Mouse (Mus musculus) liver (tissue): ENCODE measurements around the gene Pnpla3.

Experiments
- DNase-seq: peaks from one replicate; pipeline ENCODE4 v3.0.0-alpha.2; 2020; ENCODE audit warnings: mixed read lengths

Gene Pnpla3

DNA sequence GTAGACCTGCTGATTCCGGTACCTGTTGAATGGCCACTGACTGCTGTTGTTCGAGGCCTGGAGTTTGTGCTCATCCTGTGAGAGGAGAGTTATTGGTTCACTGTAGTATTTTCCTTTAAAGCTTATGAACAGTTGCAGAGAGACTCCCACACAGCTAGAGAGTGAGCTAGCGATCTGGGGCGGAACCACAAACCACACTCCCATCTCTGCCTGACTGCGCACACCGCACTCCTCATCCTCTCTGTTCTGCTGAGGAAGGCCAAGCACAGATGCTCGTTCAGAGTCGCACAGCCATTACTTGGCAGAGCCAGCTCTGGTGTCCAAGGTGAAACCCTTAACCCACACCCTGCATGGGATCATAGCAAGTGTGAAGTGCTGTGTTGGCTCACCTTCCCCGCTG, 11.1 kb downstream of the Pnpla3 start:
- no peak for DNase-seq

DNA sequence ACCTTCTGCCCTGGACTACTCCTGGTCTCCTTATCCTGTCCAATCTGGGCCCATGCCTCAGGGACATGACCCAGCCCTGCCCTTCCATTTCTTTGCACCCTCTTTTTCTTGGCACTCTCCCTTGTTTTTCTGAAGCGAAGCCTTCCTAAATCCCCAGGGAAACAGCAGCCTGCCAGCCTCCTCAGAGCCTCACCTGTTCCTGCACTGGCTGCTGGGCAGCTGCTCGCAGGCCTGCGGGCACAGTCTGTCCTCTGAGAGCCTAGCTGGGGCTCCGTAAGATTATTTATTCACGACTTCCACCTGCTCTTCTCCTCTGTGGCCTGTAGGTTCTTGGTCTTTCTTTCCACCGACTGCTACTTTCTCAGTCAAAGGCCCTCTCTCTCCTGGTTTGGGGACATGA, 14.4 kb downstream of the Pnpla3 start:
- DNase-seq = no peak

DNA sequence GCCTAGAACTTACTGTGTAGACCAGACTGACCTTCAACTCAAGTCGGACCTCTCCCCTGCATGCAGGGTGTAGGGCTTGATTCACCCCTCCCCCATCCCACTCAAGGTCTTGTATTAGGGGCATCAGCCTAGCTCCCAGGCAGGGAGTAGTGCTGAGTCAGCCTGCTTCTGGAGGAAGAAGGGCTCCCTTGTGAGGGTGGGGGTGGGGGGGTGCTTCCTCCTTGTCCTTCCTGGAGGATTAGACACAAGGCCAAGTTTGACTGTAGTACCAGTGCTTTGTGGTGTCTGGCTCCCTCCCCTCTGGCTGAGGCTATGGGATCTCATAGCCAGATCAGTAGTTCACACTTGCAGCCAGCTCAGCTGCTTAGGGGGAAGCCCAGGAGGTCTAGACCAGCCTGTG, 16.3 kb downstream of the Pnpla3 start:
- peak; percentile 61 for DNase-seq

DNA sequence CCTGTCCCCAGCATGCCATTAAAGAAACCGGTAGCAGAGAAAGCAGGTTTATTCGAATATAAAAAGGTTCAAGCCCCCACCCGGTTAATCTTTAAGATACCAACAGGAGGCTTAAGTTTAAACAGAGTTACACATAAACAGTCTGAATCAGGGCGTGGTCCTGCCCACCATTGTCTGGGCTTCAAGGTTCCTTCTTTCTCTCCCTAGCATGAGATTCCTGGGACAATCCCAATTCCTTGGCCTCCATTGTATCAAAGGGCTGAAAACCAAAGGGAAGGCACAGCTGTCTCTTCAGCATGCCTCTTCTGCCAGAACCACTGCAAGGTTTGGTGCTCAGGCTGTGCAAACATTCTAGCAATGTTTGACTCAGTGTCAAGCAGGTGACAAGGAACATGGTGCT, 18.6 kb downstream of the Pnpla3 start:
- DNase-seq = no peak

DNA sequence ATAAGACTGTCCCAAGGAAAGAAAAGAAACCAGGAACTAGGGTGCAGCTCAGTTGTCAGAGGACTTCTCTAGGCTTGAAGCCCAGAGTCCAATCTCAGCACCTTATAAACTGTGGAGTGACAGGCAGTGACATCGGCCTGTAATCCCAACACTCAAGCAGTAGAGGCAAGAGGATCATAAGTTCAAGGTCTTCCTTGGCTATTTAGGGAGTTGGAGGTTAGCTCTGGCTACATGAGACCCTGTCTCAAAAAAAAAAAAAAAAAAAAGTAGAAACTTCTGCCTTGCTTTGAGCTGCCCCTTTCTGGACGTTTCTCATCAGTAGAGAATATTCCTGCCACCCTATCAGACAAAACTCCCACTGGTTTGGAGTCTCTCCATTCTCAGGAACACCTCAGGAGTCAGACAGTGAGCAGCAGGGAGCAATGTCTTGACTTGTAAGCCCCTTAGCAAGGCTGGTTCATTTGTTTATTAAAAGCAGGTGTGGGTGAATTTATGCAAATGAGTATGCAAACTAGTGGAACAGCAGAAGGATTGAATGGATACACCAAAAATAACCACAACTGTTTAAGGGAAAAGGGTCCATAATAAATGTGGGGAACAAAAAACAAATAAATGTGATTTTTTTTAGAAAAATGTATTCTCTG, 21.4 kb downstream of the Pnpla3 start:
- no peak for DNase-seq

DNA sequence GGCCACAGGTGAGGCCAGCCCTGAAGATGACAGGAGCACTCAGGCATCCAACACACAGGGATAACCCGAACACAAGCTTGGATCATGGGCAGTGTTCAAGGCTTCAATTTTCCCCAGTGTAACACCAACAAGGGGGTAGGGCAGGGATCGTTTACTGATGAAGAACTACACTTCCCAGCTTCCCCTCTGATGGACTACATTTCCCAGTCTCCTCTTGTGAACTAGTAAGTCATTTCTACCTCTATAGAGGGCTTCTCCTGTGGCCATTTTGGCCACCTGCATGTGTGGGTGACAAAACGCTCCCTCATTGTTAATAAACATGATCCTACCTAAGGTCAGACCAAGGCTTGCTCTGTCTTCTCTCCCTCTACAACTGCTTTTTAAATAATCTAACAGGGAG, 22.2 kb downstream of the Pnpla3 start:
- DNase-seq = no peak

DNA sequence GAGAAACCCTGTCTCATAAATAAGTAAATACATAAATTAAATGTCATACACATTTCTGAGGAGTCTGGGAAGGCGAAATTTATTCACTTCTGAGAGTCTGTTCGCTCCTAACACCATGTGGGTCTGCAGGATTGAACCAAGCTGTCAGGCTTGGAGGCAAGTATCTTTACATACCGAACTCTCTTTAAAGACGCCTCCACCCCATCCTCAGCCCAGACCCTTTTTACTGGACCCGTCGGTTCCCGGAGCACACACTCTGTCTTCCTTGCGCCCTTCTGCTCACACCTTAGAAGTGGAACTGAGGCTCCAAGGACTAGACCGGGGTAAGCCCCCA, 24.1 kb downstream of the Pnpla3 start:
- no peak for DNase-seq

DNA sequence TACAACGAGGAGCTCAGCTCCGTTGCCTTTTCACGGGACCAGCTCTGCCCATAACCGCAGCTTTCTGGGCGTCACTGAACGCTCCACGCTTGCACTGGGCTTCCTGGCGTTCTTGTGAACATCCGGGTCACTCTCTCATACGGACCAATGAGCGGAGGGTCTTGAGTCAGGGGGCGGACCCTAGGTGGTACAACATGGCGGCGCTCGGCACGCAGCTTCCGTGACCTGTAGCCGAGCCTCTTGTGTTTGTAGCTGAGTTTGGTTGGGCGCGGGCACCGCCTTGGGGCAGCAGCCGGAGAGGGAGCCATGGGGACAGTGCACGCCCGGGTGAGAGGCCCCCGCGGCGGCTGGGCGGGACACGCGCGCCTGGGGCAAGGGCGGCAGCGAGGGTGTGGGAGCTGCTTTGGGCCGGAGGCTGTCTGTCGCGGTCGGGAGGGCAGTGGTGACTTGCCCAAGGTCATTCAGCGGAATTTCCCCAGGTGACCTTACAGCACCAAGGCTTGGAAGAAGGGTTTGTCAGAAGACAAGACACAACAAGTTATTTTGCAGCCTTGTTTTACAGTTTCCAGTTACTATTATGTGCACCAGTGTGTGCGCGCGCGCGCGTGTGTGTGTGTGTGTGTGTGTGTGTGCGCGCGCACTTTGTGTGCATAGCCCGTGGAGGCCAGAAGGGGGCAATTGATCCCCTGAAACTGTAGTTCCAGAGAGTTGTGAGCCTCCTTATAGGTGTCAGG, 24.6 kb downstream of the Pnpla3 start, which contains the start of gene Samm50:
Gene Samm50, plus strand, starts transcription at position 184 of the 734 bp plus-strand sequence.
- peak; percentile 91 for DNase-seq

DNA sequence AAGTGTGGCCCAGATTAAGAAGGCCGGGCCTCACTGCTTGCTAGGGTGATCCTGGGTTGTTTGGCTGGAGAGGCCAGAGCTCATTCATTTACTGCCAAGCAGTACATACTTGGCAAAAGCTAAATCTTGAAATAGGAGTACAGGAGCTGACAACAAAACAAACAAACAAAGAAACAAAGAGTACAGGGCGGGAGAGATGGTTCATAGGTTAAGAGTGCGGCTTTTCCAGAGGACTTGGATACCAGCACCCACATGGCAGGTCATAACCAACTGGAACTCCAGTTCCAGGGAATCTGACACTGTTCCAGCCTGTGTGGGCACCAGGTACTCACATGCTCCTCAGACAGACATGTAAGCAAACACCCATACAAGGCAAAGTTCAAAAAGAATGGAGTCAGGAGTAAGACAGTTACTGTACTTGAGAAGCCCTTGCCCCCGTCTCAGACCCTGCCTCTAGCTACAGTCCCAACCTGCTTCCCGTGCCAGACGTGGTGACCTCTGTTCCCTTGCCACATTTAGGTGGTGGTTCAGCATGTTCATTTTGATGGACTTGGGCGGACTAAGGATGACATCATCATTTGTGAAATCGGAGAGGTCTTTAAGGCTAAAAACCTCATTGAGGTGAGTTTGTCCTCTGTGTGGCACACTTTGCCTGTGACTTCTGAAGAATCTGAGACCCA, 29.0 kb downstream of the Pnpla3 start:
- no peak for DNase-seq

DNA sequence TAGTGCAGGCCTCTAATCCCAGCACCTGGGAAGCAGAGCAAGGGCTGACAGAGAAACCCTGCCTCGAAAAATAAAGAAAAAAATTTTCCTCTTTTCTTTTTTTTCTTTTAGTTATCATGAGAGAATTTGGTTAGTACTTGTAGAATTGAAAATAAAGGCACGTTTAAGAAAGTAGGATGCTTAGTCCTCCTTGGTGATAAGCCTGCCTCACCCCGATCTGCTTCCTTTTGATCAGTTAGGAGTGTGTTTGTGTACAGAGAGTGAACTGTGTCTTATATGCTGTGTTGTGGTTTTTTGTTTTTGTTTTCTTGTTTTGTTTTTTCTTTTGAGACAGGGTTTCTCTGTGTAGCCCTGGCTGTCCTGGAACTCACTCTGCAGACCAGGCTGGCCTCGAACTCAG, 39.7 kb downstream of the Pnpla3 start:
- no peak for DNase-seq

DNA sequence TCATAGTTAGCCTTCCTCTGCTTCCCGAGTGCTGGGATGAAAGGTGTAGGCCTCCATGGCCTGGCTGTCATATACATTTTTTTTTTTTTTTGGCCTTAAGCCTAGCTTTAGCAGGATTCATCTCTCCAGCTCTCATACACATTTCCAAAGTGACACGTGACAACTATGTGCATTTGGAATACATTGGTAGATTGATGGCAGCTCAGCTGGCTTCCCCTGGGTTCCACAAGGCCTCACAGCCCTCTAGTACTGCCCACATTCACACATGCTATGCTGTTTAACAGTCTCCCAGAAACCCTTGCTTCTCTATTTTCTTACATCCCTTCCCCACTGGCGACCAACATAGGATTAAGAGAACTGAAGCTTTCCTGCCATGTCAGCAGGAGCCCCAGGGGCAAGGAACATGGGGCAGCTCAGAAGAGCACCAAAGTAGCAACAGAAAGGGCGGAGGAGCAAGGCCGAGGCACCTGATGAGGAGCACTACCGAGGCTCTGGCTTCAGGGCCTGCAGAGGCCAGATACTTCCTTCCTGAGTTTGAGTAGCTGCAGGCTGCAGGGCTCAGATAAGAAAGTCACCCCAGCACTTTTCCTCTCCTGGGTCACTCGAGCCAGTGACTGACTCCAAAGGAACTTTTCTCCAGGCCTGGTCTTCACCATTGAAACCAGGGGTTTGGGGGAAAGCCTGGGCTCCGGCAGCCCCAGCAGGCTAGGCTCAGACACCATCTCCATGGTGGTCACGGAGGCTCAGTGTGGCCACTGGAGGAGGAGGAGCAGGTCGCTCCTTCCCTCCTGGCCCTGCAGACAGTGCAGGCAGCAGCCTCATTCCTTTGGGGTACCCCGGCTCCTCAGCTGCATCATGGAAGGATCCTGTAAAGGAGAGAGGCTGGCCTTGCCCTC, 42.1 kb downstream of the Pnpla3 start:
- DNase-seq = peak; percentile 86

DNA sequence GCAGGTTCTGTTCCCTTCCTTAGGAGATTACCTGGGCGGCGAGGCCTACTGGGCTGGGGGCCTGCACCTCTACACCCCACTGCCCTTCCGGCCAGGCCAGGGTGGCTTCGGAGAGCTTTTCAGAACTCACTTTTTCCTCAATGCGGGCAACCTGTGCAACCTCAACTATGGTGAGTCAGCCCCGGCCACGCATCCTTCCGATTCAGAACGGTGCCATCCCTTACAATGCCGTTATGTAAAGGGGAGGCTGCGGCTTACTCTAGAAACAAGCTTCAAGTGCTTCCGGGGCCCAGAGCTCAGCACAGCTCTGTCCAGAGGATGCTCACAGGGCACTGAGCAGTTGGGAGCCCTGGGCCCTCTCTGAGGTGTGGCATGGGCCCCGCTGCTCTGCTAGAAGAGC, 42.8 kb downstream of the Pnpla3 start:
- DNase-seq = no peak

DNA sequence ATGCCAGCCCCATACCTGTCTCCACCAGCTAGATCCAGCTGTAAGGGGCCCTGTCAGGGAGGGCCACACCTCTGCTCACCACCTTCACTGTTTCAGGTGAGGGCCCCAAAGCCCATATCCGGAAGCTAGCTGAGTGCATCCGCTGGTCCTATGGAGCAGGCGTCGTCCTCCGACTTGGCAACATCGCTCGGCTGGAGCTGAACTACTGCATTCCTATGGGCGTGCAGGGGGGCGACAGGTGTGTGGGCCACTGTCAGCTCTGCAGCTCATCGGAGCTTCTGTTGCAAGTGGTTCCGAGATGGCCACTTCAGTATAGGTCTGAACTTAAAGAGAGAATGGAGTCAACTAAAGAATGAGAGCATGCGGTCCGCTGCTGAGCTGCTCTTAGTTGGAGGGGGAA, 43.3 kb downstream of the Pnpla3 start:
- no peak for DNase-seq

DNA sequence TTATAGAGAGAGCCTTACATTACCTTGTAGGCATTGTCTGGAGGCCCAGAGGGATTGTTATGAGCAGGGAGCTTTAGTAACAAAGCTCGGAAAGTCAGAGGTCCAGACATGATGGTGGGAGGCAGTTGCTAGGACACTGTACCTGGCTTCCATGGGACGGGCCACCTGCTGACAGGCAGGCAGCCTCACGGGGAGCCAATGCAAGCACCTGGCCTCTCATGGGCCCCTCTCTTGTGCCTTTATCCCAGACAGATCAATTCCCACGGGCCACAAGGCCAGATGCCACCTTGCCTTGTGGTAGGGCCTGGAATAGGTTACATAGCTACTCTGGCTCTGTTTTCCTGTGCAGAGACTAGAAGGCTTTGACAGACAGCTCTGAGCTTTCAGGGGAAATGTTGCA, 43.9 kb downstream of the Pnpla3 start:
- DNase-seq = no peak

DNA sequence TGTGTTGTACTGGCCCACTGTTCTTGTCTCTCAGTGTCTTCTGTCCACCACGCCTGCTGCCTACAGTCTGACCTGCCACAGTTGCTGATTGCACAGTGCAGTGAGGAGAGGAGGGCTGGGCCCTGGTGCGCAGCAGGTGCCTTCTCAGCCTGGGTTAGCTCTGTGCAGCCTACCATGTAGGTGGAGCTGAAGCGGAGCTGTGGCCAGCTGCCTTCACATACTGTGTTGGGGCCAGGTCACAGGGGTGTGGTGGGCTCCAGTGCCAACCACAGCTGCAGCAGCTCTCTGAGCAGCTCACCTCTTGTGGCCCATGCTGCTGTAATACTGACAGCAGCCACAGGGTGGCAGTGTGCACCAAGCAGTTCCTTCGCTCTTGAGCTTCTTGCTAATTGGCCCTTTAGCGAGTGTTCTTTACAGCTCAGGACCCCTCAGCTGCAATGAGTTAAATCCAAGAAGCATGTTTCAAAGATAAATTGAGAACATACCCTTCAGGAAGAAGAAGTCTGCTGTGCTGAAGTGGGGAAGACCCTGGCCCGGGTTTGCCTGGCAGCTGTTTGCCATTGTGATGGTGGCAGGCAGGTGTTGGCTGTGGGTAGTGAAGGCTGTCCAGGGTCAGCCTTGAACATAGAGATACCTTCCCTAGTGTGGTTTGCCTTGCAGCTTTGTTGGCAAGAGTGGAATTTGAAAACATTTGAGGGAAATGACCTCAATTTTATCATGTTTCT, 44.6 kb downstream of the Pnpla3 start:
- peak; percentile 90 for DNase-seq

DNA sequence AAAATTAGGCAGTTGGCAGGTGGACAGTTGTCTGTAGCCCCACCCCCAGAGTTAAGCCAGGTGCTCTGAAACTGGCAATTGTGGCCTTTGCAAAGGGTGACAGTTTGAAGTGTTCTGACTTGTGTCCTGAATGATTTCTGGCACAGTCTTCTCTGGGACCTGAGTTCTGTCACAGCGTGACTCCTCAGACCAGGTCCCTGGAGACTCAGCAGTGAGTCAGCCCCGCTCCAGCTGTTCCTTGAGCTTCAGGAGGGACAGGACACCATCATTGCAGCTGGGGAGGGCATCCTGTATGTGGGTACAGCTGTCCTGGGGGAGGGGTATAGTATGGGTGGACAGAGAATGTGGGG, 45.1 kb downstream of the Pnpla3 start:
- DNase-seq = no peak

DNA sequence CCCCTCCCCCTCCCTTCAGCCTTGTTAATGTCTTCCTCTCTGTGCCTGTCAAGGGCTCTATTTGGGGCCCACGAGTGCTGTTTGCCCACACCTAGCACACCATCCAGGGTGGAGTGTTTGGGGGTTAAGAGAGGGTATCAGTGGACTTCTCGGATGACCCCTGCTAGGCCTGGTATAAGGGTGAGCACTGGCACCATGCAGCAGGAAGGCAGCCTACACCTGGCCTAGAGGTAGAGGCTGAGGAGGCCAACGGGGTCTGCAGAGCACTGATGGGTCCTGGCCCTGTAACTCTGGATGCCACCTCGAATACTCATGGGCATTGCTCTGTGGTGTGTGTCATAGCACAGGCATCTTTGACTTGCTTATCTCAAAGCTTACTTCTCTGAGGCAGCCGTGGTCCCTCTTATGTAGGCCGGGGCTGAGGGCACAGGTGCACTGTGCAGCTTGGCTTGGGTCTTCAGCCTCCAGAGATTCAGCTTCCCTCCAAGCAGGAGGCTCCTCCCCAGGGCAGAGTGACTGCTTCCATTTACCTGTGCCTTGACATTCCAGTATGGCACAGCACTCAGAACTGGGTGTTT, 45.6 kb downstream of the Pnpla3 start:
- DNase-seq = no peak

DNA sequence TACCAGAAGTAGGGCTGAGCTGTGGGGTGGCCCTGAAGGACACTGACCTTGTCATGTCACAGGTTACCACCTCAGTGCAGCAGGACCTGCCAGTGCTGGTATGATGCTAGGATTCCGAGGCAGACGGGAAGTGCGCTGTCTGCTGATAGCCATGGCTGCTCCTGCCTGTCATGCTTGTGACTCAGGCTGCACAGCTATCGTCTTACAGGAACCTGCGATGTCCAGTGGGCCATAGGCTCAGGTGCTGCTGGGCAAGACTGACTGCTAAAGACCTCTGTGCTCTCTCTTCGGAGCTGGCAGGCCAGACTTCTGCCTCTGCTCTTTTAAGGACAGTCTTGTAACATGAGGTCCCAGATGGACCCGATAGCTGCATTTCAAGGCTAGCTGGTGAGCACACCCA, 46.8 kb downstream of the Pnpla3 start:
- no peak for DNase-seq

DNA sequence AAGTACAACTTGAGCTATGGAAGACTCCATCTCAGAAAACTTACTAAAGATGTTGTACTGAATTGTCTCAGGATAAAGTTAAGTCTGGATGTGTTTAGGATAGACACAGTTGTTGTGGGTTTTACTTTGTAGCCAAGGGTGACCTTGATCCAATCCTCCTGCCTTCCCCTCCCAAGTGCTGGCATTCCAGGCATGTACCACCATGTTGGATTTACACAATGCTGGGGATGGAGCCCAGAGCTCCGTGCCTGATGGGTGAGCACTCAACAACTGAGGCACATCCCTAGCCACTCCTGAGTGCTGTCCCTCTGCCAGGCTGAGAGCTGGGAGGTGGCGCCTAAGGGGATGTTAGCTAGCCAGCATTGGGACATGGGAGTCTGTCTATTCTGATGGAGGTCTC, 47.6 kb downstream of the Pnpla3 start:
- DNase-seq = no peak

DNA sequence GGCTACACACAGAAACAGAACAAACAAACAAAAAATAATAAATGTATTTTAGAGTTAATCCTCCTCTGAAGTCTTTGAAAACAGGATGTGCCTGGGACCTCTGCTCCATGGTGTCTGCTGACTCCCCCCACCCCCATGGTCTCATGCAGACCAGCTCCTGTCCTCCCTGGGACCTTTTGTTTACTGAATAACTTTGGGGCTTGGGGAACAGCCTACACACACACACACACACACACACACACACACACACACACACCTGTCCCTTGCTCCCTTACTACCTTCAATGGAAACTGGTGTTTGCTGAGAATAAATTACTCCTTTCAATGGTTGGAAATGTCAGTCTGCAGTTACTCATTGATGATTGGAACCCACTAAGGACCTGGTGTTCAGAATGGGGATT, 48.4 kb downstream of the Pnpla3 start:
- DNase-seq = no peak

DNA sequence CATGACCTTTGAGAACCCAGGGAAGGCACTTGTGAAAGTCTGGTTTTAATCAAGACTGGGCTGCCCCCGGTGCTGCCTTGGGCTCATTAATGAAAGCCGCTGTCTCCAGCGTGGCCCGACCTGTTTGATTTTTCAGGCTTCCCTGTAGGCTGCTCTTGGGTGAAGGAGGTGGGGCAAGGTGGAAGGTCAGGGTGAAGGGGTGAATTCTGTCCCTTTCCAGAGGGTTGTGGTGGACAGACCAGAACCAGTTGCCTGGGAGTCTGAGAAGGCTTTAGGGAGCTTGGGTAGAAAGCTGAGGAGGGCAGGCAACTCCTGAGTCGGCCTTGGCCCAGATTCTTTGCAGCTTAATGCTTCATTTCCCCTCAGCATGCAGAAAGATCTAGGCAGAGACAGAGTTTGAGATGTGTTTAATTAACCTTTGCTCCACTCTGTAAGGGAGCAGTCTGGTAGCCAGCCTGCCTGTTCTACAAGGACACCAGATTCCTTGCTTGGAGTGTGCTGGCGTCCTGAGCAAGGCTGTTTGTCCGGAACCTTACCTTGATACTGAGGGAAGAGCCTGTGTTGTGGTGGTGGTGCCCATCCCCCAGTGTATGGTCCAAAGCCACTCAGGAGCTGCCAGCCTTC, 48.9 kb downstream of the Pnpla3 start:
- DNase-seq = no peak
